Mouse (Mus musculus) erythroblast, embryonic 14.5 days (primary cell): Measurements from ENCODE around the gene Rilpl1.

ENCODE experiments used
- GATA1 ChIP-seq: IDR thresholded peaks from 2 replicates; pipeline ENCODE4 v1.6.1; 2012; ENCODE audit warnings: low read length, inconsistent platforms, mixed read lengths
- TAL1 ChIP-seq: IDR thresholded peaks from 3 replicates; pipeline ENCODE4 v1.6.1; 2012; ENCODE audit warnings: low read length, inconsistent platforms, mixed read lengths

GRCm38 (mm10) chr5:124469486-124469885, 61.7 kb downstream of the Rilpl1 start:
- TF ChIP-seq TAL1 (no peak), GATA1 (no peak)
